Mouse (Mus musculus) kidney, adult 11 months (tissue): Measurements from ENCODE around the gene Fgf4.

ENCODE experiments used
- DNase-seq: peaks from one replicate; pipeline ENCODE4 v3.0.0; 2022

Gene Fgf4

DNA sequence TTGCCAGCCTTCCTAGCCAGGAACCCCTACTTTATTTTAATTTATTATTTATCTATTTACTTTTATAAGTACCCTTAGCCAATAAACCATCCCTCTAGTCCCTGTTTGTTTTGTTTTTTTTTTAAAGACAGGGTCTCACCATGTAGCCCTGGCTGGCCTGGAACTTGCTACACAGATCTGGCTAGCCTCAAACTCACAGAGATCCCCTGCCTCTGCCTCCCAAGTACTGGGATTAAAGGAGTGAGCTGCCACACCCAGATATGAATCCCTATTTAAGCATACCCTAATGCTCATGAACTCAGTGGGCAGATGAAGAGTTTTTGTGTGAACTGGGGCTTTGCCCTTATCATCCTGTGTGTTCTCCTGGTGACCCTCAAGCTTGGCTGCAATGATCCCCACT is at the start of gene Fgf4:
Gene Fgf4, plus strand, starts transcription at position 301 of the 400 bp plus-strand sequence.
- no peak for DNase-seq

DNA sequence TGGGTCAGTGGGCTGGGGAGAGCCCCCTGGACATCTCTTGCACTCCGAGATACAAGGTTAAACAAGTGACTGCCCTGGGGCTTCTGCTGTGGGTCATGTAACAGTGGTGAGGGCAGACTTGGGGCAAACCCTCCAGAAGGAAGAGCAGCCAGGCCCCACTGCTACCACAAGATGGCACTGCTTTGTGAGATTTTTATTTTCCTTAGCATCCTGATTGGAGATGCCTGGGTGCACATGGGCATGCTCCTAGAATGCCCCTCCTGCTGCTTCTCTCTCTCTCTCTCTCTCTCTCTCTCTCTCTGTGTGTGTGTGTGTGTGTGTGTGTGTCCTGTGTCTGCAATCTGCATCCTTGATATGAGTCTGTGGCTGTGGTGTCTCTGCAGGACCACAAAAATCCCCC is 48.7 kb upstream of the Fgf4 start:
- DNase-seq, result no peak

DNA sequence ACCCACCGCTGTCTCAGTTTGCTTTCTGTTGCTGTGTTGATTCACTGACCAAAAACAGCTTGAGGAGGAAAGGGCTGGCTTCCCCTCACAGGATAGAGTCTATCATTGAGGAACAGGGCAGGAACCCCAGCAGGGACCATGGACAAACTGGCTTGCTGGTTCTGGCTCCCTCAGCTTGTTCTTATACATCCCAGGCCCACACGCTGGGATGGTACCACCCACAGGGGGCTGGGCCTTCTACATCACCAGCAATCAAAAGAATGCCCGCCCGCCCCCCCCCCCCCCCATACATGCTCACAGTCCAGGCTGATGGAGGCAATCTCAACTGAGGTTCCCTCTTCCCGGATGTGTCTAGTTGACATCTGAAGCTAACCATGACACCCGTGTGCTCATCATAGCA is 40.1 kb upstream of the Fgf4 start:
- DNase-seq, result no peak

DNA sequence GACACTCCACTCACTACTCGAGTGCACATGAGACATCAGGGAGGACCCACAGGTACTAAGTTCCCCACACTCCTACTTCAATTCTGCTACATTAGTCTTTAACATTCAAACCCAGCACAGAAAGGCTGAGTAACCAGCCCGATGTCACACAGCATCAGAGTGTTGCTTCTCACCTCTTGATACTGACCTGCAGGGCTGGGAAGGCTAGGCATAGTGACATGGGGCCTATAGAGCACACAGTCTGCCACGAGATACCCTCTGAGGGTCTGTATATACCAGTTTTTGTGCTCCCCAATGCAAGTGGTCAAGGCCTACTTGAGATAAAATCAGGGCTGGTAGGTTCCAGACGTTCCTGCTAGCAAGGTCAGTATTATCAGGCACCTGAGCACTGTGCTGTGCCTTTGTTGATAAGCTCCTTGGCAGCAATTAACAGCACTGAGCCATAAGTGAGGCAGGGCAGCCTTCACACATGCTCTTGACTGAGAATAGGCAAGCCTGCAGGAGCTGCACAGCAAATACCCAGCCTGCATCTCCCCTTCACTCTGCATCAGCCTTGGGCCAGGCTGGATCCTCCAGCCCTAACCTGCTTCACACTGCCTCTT is 39.1 kb upstream of the Fgf4 start:
- no peak for DNase-seq

DNA sequence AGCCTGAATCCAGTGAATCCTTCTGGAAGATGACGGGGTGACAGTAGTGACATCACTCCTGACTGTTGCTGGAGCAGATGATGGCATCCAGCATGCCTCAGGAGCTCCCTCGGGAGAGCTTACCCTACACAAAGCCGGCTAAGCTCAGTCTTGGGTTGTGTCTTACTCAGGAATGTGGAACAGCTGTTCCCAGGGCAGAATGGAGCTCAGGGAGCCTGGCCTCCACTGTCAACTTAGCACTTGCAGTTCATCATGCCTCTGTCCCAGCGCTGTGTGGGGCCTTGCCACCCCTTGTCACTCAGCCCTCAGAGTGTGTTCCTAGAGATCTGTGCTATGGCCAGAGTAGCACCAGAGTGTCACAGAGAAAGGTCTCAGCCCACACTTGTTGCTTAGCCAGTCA is 35.6 kb upstream of the Fgf4 start:
- DNase-seq, result no peak

DNA sequence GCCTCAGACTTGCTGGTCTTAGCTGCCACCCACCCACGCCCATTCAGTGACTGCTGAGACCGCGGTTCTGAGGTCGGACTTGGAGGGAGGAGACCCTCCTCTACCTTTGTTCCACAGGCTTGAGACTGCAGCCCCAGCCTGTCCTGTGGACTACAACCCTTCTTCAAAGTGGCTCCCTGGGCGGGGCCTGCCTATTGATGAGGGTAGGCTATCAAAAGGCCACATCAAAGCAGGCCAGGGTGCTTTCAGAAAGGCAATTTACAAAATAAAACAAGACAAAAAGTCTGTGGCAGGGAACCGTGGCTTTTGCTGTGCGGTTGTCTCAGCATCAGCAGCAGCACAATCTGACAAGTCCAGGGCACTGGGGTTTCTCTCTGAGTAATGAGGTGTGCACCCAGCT is 25.3 kb upstream of the Fgf4 start:
- no peak for DNase-seq

DNA sequence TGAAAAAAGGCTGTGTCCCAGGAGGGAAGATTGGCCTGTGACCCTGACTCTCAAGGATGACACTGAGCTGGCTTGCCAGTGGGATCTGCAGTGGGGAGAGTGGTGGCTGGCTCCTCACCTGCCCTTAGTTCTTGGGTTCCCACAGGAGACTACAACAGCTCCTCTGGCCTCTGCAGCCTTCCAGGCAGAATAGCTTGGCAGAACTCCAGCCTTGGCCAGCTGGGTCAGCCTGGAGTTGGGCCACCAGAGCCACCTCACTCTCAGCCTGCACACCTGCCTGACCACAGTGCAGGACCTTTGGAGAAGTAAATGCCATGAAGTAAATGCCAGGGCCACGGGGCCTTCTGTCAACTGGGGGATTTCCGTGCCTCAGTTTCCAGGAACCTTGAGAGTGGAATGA is 23.2 kb upstream of the Fgf4 start:
- DNase-seq, result peak; percentile 14

DNA sequence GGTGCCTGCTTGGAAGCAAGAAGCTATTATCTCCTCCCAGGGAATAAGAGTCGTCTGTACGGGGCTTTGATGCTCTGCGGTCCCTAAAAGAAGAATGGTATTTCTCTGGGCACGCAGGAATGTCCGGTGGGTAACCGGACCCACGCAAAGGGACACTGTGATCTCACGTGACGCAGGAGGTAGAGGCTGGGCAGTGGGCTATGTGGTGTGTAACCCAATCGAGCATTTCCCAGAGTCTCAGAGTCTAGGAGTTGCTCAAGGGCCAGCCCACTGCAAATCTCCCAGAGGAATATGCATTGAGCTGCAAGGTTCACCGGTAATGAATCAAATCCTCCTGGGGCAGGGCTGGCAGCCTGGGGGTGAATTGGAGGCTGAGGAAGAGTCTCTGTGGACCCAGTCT is 18.8 kb upstream of the Fgf4 start:
- no peak for DNase-seq

DNA sequence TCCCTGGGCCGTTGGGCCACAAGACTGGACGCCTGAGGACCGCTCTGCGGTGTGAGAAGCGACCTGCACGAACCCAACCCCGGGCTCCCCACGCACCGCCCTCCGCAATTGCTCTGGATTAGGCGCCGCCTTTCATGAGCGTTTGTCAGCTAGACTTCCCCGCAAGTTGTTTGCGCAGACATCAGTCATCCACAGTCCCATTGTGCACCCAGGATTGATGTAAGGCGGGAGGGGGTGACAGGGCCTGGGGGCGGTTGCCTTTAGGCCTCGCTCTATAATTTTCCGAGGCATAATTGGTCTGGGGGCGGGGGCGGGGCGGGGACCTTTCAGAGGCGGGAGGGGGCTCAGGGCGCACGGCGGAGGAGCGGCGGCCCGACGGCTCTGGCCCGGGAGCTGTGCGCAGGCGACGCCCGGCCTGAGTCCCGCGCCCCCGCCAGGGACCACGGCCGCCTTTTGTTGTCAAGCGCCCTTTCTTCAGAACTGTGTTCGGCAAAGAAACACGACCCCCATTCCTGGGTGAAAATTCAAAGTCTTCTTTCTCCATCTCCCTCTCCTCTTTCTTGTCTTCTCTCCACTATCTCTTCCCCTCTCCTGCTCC is 9.2 kb upstream of the Fgf4 start, which contains the start of gene Fgf3:
Gene Fgf3, plus strand, starts transcription at position 193 of the 598 bp plus-strand sequence.
- DNase-seq, result no peak

DNA sequence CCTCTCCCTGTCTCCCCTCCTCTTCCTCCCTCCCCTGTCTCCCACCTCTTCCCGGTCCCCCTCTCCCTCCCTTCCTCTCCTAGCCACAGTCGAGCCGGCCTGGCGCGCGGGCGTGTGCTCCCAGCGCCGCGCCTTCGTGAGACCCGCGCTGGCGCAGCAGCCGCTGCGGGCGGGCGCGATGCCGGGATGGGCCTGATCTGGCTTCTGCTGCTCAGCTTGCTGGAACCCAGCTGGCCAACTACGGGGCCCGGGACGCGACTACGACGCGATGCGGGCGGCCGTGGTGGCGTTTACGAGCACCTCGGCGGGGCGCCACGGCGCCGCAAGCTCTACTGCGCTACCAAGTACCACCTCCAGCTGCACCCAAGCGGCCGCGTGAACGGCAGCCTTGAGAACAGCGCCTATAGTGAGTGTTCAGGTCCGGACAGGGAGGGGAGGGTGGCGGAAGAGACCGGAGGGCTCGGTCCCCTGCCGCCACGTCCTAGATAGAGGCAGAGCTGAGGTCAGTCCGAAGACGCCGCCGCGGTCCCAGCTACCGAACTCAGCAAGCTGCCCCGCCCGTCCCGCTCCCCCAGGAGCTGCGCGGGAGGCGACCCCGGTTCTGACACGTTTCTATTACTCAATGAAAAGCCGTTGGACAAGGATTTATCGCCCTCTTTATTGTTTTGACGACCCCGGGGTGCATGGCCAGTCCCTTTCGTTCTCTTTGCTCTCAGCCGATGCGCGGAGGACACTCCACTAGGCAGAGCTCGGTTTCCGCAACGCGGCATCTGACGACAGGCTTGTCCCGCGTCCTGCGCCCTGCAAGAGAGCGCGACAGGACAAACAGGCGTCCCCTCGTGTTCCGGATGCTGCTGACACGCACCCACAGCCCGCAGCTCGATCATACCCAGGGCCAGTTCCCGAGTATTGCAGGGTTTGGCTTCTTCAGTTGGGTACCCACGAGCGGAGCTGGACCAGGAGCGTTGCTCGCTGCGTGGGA is 8.4 kb upstream of the Fgf4 start:
- DNase-seq, result no peak

DNA sequence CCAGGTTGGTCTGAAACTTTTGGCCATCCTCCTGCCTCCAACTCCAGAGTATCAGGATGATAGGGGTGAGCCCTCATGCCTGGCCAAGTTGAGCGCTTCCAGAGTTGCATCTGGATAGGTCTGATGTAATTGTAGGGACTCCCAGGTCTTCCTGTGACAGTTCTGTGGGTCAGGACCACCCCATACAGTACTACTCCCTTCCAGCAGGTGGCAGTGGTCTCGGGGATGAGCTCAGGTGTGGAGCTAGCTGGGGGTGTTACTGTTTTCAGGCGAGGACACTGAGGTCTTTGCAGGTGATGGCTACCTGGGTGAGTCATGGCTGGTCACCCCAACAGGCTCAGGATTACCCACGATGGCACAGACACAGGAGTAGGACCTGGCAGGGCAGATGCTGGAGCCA is 1.0 kb upstream of the Fgf4 start:
- DNase-seq, result peak; percentile 9

DNA sequence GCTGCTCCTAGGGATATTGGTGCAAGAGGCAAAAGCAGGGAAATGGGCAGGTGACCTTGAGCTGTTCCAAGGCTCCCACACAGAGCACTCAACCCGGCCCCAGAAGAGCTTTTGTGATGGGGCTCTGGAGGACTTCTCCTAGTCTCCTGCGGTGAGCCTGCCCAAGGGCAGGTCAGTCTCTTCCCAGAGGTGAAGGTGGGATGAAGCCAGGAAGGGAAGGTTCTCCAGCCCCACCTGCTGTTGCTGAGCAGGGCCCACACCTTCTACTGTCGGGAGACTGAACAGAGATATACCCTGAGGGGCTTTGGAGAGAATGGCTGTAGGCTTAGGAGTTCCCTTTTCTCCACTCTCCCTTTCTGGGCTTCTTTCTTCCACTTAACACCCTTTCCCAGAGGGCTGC is 4.2 kb downstream of the Fgf4 start:
- DNase-seq, result no peak

DNA sequence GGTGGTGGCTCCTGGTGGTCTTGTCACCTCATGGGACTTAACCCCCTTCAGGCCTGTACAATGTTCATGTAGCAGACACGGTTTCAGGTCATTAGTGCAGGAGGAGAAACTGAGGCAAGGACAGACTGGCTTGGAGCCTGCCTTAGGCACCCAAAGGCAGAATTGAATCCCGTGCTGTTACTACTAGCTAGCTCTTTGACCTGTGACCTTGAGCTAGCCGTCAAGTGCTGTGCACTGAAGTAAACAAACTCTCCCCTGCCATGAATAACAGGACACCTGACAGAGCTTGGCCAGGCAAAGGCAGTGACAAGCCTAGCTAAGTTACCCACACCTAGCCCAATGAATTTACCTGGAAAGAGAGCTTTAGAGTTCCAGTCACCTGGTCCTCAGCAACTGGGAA is 7.8 kb downstream of the Fgf4 start:
- DNase-seq, result no peak

DNA sequence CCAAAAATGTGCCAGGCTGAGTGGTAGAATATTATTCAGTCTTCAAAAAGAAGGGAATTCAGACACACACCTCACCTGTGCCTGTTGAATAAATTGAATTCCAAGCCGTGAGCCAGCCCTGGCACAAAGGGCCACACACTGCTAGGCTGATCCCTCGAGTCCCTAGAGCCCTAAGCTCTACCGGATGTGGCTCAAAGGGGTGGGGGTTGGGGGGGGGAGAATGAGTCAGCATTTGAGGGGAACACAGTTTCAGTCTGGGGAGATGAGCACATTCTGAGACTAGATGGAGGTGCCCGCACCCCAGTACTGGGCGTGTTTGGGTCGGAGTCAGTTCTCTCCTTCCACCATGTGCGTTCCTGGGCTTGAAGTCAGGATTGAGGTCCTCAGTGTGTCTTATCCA is 10.0 kb downstream of the Fgf4 start:
- no peak for DNase-seq

DNA sequence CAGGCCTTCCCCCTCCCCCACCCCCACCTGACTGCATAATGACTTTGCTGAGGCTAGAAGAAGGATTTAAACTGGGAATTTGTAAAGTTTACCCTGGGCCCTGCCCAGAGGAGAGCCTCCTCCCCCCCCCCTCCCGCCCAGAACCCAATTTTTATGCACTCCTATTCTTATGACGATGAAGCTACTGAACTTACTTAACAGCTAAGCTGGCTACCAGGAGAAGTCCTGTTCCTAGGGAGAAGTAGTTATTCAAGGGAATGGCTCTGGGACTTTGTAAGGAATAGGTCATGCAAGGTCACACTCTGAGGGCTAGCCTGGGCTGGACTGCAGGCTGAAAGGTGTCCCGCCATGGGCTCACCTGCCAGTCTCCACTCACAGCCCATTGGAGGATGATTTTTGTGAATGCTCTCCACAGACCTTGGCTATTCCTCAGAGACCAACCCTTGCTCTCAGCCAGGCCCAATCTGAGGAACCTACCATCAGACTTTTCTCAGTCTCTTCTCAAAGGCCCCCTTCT is 10.7 kb downstream of the Fgf4 start:
- no peak for DNase-seq

DNA sequence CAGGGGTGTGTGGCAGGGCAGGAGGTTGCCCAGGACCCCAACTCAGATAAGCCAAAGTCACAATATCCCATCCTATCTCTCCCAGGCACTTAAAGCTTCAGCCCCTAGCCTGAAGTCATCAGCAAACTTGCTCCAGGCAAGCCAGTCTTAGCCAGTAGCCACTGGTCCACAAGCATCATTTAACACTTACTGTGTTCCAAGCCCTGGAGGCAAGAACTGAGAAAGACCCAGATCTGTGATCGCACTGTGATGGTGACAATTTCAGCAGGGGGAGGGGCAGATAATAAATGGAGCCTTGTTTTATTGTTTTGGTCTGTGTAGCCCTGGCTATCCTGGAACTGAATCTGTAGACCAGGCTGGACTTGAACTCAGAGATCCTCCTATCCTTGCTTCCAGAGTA is 11.5 kb downstream of the Fgf4 start:
- no peak for DNase-seq

DNA sequence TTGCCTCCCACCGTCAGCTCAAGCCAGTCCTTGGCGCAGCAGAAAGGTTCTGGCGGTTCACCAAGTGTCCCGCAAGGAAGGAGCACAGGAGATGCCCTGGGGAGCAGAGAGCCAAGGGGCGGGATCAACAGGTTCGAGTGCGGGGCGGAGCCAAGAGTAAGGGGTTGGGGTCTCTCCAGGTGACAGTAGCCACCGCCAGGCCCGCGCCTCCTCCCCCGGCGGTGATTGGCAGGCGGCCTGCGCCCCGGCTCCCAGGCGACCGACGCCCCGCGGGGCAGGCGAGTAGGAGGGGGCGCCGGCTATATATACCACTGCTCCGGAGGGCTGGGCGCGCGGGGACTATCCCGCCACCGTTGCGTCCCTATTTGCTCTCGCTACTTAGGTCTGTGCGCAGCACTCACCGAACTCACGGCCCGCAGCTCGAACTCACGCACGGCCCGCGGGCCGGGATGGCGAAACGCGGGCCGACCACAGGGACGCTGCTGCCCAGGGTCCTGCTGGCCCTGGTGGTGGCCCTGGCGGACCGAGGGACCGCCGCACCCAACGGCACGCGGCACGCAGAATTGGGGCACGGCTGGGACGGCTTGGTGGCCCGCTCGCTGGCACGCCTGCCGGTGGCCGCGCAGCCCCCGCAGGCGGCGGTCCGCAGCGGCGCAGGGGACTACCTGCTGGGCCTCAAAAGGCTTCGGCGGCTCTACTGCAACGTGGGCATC is 14.0 kb downstream of the Fgf4 start:
- no peak for DNase-seq

DNA sequence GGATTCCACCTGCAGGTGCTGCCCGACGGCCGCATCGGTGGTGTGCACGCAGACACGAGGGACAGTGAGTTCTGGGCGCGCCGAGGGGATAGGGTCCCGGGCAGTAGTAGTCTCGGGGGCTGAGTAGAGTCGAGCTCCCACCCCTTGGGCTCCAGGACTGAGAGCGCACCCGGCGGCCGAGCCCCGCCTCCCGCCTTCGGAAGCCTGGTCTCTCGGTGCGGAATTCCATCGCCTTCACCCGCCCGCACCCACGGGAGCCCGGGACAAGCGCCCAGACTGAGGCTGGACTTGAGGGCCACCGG is 14.6 kb downstream of the Fgf4 start:
- DNase-seq, result no peak

DNA sequence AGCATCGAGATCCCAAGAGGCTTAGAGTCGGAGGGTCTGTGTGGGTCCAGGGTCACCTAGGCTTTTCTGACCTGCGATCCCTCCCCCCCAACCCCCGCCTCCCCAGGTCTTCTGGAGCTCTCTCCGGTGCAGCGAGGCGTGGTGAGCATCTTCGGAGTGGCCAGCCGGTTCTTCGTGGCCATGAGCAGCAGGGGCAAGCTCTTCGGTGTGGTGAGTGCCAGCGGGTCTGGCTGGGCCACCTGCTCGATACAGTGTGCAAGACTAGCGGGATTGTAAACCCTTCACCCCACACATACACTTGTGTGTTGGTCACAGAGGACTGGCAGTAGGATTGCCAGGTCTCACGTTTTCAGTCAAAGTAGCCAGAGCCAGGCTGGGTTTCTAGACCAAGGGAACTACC is 15.0 kb downstream of the Fgf4 start:
- no peak for DNase-seq

DNA sequence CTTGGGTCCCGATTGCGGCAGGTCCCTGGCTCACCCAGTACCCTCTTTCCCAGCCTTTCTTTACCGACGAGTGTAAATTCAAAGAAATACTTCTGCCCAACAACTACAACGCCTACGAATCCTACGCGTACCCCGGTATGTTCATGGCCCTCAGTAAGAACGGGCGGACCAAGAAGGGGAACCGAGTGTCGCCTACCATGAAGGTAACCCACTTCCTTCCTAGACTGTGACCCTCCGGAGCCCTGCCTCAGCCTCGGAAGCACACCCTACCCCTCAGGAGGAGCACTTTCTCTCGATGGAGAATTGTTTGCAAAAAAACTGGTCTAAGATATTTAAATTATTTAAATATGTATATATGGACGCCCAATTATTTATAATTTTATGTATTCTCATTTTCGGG is 15.5 kb downstream of the Fgf4 start:
- DNase-seq, result no peak

DNA sequence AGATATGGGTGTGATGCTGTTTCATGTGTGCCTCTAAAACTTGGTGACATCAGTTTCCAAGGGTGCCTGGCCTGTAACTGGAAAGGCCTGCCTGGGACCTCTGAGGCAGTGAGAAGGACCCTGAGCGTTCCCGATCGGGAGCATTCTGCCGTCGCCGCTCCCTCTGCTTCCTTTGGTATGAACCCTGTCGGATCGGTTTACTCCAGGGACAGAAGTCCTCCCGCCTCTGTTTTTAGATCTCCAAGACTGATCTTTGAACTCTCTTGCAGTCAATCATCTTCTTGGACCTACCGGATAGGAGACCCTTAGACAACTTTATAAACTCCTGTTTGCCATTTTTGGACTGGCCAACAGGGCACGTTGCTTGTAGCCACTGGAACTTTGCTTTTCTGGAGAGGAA is 16.0 kb downstream of the Fgf4 start:
- DNase-seq, result no peak

DNA sequence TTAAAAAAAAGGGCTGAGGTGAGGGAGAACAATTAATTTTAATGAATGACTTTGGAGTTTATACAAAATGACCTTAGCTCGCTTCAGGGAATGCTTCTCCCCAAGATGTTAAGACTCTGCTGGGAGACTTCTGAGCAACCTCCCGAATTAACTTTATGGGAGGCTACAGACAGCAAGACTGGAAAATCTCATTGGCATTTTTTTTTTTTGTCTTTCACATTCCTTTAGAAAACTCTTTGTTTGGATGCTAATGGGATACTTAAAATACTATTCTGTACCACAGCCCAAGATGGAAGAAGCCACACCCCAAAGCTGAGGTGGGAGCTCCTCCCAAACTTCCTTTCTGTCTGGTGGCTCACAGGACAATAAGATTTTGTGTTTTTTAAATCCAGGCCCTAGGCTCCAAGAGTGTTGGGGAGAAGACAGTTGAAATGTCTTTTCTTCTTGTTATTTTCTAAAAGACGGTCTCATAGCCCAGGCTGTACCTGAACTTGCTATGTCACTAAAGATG is 17.0 kb downstream of the Fgf4 start:
- no peak for DNase-seq

DNA sequence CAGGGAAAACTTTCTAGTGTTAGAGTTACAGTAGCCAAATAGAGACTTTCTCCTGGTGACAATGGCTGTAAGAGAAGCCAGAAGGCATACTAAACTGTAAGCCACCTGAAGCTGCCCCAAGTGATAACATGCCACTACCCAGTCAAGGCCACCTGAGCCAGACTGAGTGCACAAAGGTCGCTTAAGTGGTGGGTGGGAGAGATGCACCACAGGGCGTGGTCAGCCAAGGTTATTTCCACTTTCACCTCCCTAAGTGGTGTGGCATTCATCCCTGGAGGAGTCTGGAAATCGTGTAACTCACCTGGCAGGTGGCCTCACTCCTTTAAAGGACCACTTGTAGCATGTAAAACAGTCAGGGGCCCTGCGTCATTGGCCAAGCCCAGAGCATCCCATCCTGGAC is 20.0 kb downstream of the Fgf4 start:
- no peak for DNase-seq
